Comparison of ENCODE assay signal across 9 mouse cellular contexts in the genomic region with DNA sequence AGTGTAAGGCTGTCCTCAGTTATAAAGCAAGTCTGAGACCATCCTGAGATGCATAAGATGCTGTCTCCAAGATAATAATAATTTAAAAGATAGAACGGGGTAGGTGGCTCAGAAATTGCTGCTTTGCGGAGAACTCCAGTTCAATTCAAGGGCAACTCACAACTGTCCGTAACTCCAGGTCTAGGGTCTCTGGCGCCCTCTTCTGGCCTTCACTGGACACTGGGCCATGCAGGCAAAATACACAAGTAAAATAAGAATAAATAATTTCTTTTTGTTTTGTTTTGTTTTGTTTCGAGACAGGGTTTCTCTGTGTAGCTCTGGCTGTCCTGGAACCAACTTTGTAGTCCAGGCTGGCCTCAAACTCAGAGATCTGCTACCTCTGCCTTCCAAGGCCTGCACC. TPM values are rescaled to one million over a fixed set of nuclear protein-coding genes. Genes with fewer than 3 reads are reported as not detected.
A peak's percentile ranks its signal among the peaks of the same experiment; 100 is the strongest.
DNase-seq lines count a peak whose midpoint lies in the region; ATAC-seq and TF ChIP-seq lines count a peak whose summit lies in the region.
"Had no signal": no experiment of that assay in that cellular context is flagged by ENCODE, and none has a peak within 500 bp of the region (broad histone marks: within the 10 kb centered on the region; RNA-seq: fewer than 3 reads in every experiment).

No protein-coding gene starts in this region.

- H3K4me1 ChIP-seq in liver, adult 2 months (ENCODE audit: control insufficient read depth, insufficient read depth, low read length), result no peaks in the 10 kb centered on the region
- H3K4me1 ChIP-seq in liver, embryonic 11.5 days (replicated peaks; ENCODE audit: control insufficient read depth, insufficient read depth, low read length), result no peaks in the 10 kb centered on the region
- H3K4me1 ChIP-seq in lung, postnatal 0 days (ENCODE audit: insufficient read depth, low read depth, low read length), result no peaks in the 10 kb centered on the region

- no peak overlapping the region for H3K4me2 ChIP-seq in liver, embryonic 11.5 days
- H3K4me2 ChIP-seq in lung, postnatal 0 days (replicated peaks; ENCODE audit: low read depth, low read length), result no peak overlapping the region
- H3K4me2 ChIP-seq: hindbrain, embryonic 15.5 days had no signal

- TF ChIP-seq EP300 in lung, postnatal 0 days (IDR thresholded peaks at IDR 0.05), result no peak

- H3K36me3 ChIP-seq in liver, adult 2 months (ENCODE audit: control insufficient read depth, insufficient read depth, low read length), result no peaks in the 10 kb centered on the region
- H3K36me3 ChIP-seq in liver, embryonic 11.5 days (ENCODE audit: control insufficient read depth, insufficient read depth, low read length), result no peaks in the 10 kb centered on the region
- H3K36me3 ChIP-seq in lung, postnatal 0 days (ENCODE audit: insufficient read depth, low read length), result no peaks in the 10 kb centered on the region
- no peaks in the 10 kb centered on the region for H3K36me3 ChIP-seq in splenic B cell, adult 2 months (ENCODE audit: control insufficient read depth, insufficient read depth, low read length, poor library complexity, severe bottlenecking)
- H3K36me3 ChIP-seq: hindbrain, embryonic 15.5 days had no signal

- WGBS in liver, adult 2 months, result 18% methylated on average over 5 of the region's 5 CpGs
- 15% methylated on average over 5 of the region's 5 CpGs for WGBS in liver, embryonic 11.5 days
- 11% methylated on average over 5 of the region's 5 CpGs for WGBS in lung, postnatal 0 days

- no peak overlapping the region for H3K27ac ChIP-seq in liver, adult 2 months (replicated peaks; ENCODE audit: insufficient read depth, low read depth, low read length)
- H3K27ac ChIP-seq in liver, embryonic 11.5 days (ENCODE audit: low read depth, low read length), result no peak overlapping the region
- H3K27ac ChIP-seq in lung, postnatal 0 days (ENCODE audit: low read length), result no peak overlapping the region
- H3K27ac ChIP-seq: hindbrain, embryonic 15.5 days had no signal

- H3K9ac ChIP-seq in liver, adult 2 months (ENCODE audit: low read depth, low read length), result no peak overlapping the region
- no peak overlapping the region for H3K9ac ChIP-seq in liver, embryonic 11.5 days (ENCODE audit: low read depth, low read length)
- no peak overlapping the region for H3K9ac ChIP-seq in lung, postnatal 0 days (replicated peaks; ENCODE audit: low read depth)
- H3K9ac ChIP-seq: hindbrain, embryonic 15.5 days had no signal

- no peaks in the 10 kb centered on the region for H3K79me2 ChIP-seq in liver, adult 2 months (ENCODE audit: control insufficient read depth, insufficient read depth, low read length)

- peaks cover 2% of the 10 kb centered on the region; the same call in 1 of the 2 replicates for H3K9me3 ChIP-seq in liver, embryonic 11.5 days (ENCODE audit: control insufficient read depth, low read length)
- no peaks in the 10 kb centered on the region for H3K9me3 ChIP-seq in lung, postnatal 0 days (ENCODE audit: low read length)
- H3K9me3 ChIP-seq: hindbrain, embryonic 15.5 days had no signal

- DNase-seq in cerebellum, adult 11 months, result peak; percentile 67
- no peak for DNase-seq in cerebellum, adult 11-12 months
- peak; percentile 55 for DNase-seq in liver, adult 2 months (ENCODE audit: extremely low read depth, low read depth, low spot score)
- DNase-seq in liver, embryonic 11.5 days (ENCODE audit: low spot score), result no peak
- DNase-seq in adrenal gland, postnatal 4 days (ENCODE audit: low spot score in 2 of 2), result peak; percentile 61 to 66
- peak; percentile 46 to 49 for DNase-seq in gastrocnemius, adult 8-10 months (ENCODE audit: low spot score in 2 of 2)
- peak; percentile 80 for DNase-seq in lung, postnatal 0 days (ENCODE audit: low spot score)
- DNase-seq in splenic B cell, adult 2 months (ENCODE audit: low read depth, low spot score), result peak; percentile 88

- TF ChIP-seq POLR2A in liver, adult 2 months (IDR thresholded peaks at IDR 0.05; ENCODE audit: extremely low read depth, insufficient read depth, low read length), result no peak

- H3K27me3 ChIP-seq in liver, adult 2 months (ENCODE audit: control insufficient read depth, insufficient read depth, low read length), result no peaks in the 10 kb centered on the region
- H3K27me3 ChIP-seq in liver, embryonic 11.5 days (replicated peaks; ENCODE audit: control insufficient read depth, insufficient read depth, low read length), result no peaks in the 10 kb centered on the region
- H3K27me3 ChIP-seq in lung, postnatal 0 days (replicated peaks; ENCODE audit: insufficient read depth, low read length), result no peaks in the 10 kb centered on the region
- H3K27me3 ChIP-seq in splenic B cell, adult 2 months (ENCODE audit: control insufficient read depth, insufficient read depth, low read length, poor library complexity, severe bottlenecking), result no peaks in the 10 kb centered on the region
- H3K27me3 ChIP-seq: hindbrain, embryonic 15.5 days had no signal

- peak; percentile 88 for TF ChIP-seq CTCF in liver, adult 2 months (IDR thresholded peaks at IDR 0.05; ENCODE audit: low read depth, low read length)
- peak; percentile 83 for TF ChIP-seq CTCF in lung, postnatal 0 days (IDR thresholded peaks at IDR 0.05)

- no peak overlapping the region for H3K4me3 ChIP-seq in liver, adult 2 months (ENCODE audit: insufficient read depth, low read depth, low read length)
- H3K4me3 ChIP-seq in liver, embryonic 11.5 days (ENCODE audit: low read depth, low read length), result no peak overlapping the region
- H3K4me3 ChIP-seq in lung, postnatal 0 days (ENCODE audit: low read depth, low read length), result no peak overlapping the region
- H3K4me3 ChIP-seq: hindbrain, embryonic 15.5 days had no signal

- ATAC-seq in liver, embryonic 11.5 days (replicated peaks; ENCODE audit: low FRiP score), result no peak
- peak; percentile 25; the same call in 1 of the 2 replicates for ATAC-seq in lung, postnatal 0 days

RNA-seq across cellular contexts. Expression of a gene that starts 4.7 kb away (rescaled TPM):
- total RNA-seq in liver, adult 2 months (2014; rRNA removed), result 0.47 and 1.6 TPM in 2 replicates
- 5.6 and 6.6 TPM in 2 replicates for polyA plus RNA-seq in liver, adult 2 months (2012; rRNA removed)
- 0.42 and 0.67 TPM in 2 replicates for polyA plus RNA-seq in liver, embryonic 11.5 days (2014; fragmentation: Nextera tagmentation; extraction: Ambion mirVana)
- total RNA-seq in adrenal gland, postnatal 4 days (2021), result 1 to 10 TPM; 1.4 to 1.5 TPM
- 10 to 100 TPM; 22.2 to 36.1 (median 29.7) TPM for total RNA-seq in gastrocnemius, adult 8-10 months (2022)
- 0.82 and 1.3 TPM in 2 replicates for polyA plus RNA-seq in lung, postnatal 0 days (2015; fragmentation: Nextera tagmentation; extraction: Ambion mirVana)

RNA-seq across cellular contexts. Expression of a gene that starts 7.7 kb away (rescaled TPM):
- total RNA-seq in liver, adult 2 months (2014; rRNA removed), result 74.7 and 78.2 TPM in 2 replicates
- polyA plus RNA-seq in liver, adult 2 months (2012; rRNA removed), result 79.3 and 116 TPM in 2 replicates
- polyA plus RNA-seq in liver, embryonic 11.5 days (2014; fragmentation: Nextera tagmentation; extraction: Ambion mirVana), result 7.9 and 8.5 TPM in 2 replicates
- 10 to 100 TPM; 13.9 to 14.9 TPM for total RNA-seq in adrenal gland, postnatal 4 days (2021)
- 1 to 10 TPM; 2.2 to 2.8 (median 2.5) TPM for total RNA-seq in gastrocnemius, adult 8-10 months (2022)
- 14.1 and 16.2 TPM in 2 replicates for polyA plus RNA-seq in lung, postnatal 0 days (2015; fragmentation: Nextera tagmentation; extraction: Ambion mirVana)

RNA-seq across cellular contexts. Expression of a gene that starts 45.4 kb away (rescaled TPM):
- under 0.01 and 0.07 TPM in 2 replicates for total RNA-seq in liver, adult 2 months (2014; rRNA removed)
- polyA plus RNA-seq in liver, adult 2 months (2012; rRNA removed), result not detected in 2 replicates
- not detected in 2 replicates for polyA plus RNA-seq in liver, embryonic 11.5 days (2014; fragmentation: Nextera tagmentation; extraction: Ambion mirVana)
- total RNA-seq in adrenal gland, postnatal 4 days (2021), result 10 to 100 TPM; 33.4 to 35.2 TPM
- total RNA-seq in gastrocnemius, adult 8-10 months (2022), result 10 to 100 TPM in 2 of 4 experiments, 1 to 10 TPM in 2; 3.4 to 20.1 (median 11.8) TPM
- polyA plus RNA-seq in lung, postnatal 0 days (2015; fragmentation: Nextera tagmentation; extraction: Ambion mirVana), result 0.79 and 1.1 TPM in 2 replicates

Comparison
In these comparisons a context has a peak if more than half of its experiments do, and no peak if none do; other contexts are left out.
1. DNase-seq: peak in cerebellum, adult 11 months (single experiment), liver, adult 2 months (single experiment), adrenal gland, postnatal 4 days (2 of 2), gastrocnemius, adult 8-10 months (2 of 2), lung, postnatal 0 days (single experiment) and splenic B cell, adult 2 months (single experiment); none in cerebellum, adult 11-12 months (single experiment) and liver, embryonic 11.5 days (single experiment).